Mouse (Mus musculus): ENCODE measurements at regions not wholly inside any gene's neighbourhood (a gene's known extent, or its start where the extent isn't known, plus 50 kb on each side); places are given as distances from the start of the nearest gene placed in this dataset.

GRCm38 (mm10) chr3:138654610-138655371, 87.2 kb upstream of the Tspan5 start:
- ATAC-seq (replicated peaks; ENCODE audit: low FRiP score, low TSS enrichment, poor library complexity, severe bottlenecking): no peak

DNA sequence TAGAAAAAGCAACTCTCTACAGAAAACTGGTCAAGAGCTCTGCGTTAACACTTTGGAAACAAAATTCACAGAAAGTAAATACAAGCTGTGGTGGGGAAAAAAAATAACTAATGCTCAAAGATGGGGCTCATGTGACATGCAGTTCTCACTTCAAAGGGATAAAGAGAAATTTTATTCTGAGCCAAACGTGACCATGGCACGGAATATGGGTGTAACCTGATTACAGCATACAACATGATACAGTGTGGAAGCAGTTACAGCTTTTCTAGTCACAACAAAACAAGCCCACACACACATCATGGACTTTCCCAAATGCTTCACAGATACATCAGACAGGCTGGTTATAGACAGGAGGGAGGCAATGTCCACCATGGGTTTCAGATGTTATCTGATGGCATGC, 86.5 kb upstream of the Tspan5 start:
- ATAC-seq (replicated peaks; ENCODE audit: low FRiP score, low TSS enrichment, poor library complexity, severe bottlenecking): no peak

GRCm38 (mm10) chr3:138662625-138663024, 79.4 kb upstream of the Tspan5 start:
- no peak for ATAC-seq (replicated peaks; ENCODE audit: low FRiP score, low TSS enrichment, poor library complexity, severe bottlenecking)

- no peak for ATAC-seq (replicated peaks; ENCODE audit: low FRiP score, low TSS enrichment, poor library complexity, severe bottlenecking)
Measured at GRCm38 (mm10) chr3:138668394-138669092, 73.5 kb upstream of the Tspan5 start.

DNA sequence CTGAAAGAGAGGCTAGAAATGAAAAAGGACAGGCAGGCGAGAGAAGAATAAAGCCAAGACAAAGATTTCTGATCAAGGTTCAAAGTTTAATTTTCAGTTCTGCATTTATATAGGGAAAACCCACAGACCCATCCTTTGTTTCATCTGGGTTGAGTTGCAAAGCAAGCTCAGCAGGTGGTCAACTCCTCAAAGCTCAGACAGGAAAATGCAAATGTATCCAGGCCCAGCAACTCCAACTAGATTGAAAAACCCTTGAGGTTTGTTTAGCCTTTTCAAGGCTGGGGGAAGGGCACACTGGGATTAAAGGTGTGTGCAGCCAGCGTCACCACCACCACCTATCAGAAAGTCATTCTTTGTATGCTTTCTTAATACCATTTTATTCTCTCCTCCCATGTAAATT, 66.1 kb upstream of the Tspan5 start:
- ATAC-seq (replicated peaks; ENCODE audit: low FRiP score, low TSS enrichment, poor library complexity, severe bottlenecking): no peak

GRCm38 (mm10) chr3:138678351-138678750, 63.6 kb upstream of the Tspan5 start:
- ATAC-seq (replicated peaks; ENCODE audit: low FRiP score, low TSS enrichment, poor library complexity, severe bottlenecking): no peak

GRCm38 (mm10) chr3:138686636-138687230, 55.3 kb upstream of the Tspan5 start:
- ATAC-seq (replicated peaks; ENCODE audit: low FRiP score, low TSS enrichment, poor library complexity, severe bottlenecking): no peak

GRCm38 (mm10) chr3:138688606-138689005, 53.4 kb upstream of the Tspan5 start:
- no peak for ATAC-seq (replicated peaks; ENCODE audit: low FRiP score, low TSS enrichment, poor library complexity, severe bottlenecking)

Data from megakaryocyte-erythroid progenitor cell, adult 5-6 weeks (primary cell).